Mouse (Mus musculus): Measurements from ENCODE around the gene Dab2ip.

GRCm38 (mm10) chr2:35596796-35597195 is 38.7 kb downstream of the Dab2ip start:
- TF ChIP-seq EP300 (IDR thresholded peaks at IDR 0.05; ENCODE audit: low read length) = no peak
- TF ChIP-seq CTCF (conservative IDR thresholded peaks at IDR 0.05 in 1 of 2, IDR thresholded peaks at IDR 0.05 in 1 of 2; ENCODE audit: low read depth in 2 of 2, low read length in 2 of 2) = no peak
- no peak for TF ChIP-seq E2F4 (IDR thresholded peaks at IDR 0.05; ENCODE audit: insufficient replicate concordance, low read depth, low read length)
- TF ChIP-seq ELF1 (IDR thresholded peaks at IDR 0.05; ENCODE audit: low read depth, low read length) = no peak
- TF ChIP-seq USF1 (IDR thresholded peaks at IDR 0.05; ENCODE audit: low read depth, low read length) = no peak
- no peak for TF ChIP-seq SMC3 (IDR thresholded peaks at IDR 0.05; ENCODE audit: low read depth, low read length)
